Mouse (Mus musculus) stomach, postnatal 0 days (tissue): ENCODE data around the gene Igfbp2. TPM values are rescaled to one million over a fixed set of nuclear protein-coding genes. Genes with fewer than 3 reads are reported as not detected.

Experiments
- ATAC-seq: fragments of 200-750 bp; cut with Nextera tagmentation; 2 replicates; pipeline ENCODE4 v1.8.0; 2017; ENCODE audit not compliant: low FRiP score, low TSS enrichment
- DNase-seq: peaks from one replicate; pipeline ENCODE4 v3.0.0-alpha.2; 2016; ENCODE audit warnings: low spot score
- H3K27ac ChIP-seq: fragments of 300-500 bp; sonication (generic); replicated peaks from 2 replicates; pipeline ENCODE4 v1.5.1; 2014; ENCODE audit warnings: mild to moderate bottlenecking, control low read depth
- H3K27me3 ChIP-seq: fragments of 300-500 bp; sonication (generic); 2 replicates; pipeline ENCODE4 v1.6.1; 2014; ENCODE audit warnings: low read length; ENCODE audit not compliant: control insufficient read depth, insufficient read depth
- H3K36me3 ChIP-seq: fragments of 300-500 bp; sonication (generic); 2 replicates; pipeline ENCODE4 v1.6.1; 2014; ENCODE audit warnings: low read length, mixed read lengths; ENCODE audit not compliant: control insufficient read depth, insufficient read depth
- H3K4me1 ChIP-seq: fragments of 300-500 bp; sonication (generic); replicated peaks from 2 replicates; pipeline ENCODE4 v1.6.1; 2014; ENCODE audit warnings: antibody characterized with exemption; ENCODE audit not compliant: control insufficient read depth, insufficient read depth
- H3K4me2 ChIP-seq: fragments of 300-500 bp; sonication (generic); replicated peaks from 2 replicates; pipeline ENCODE4 v1.6.1; 2014; ENCODE audit warnings: low read depth, mild to moderate bottlenecking, control low read depth, moderate library complexity
- H3K4me3 ChIP-seq: fragments of 300-500 bp; sonication (generic); 2 replicates; pipeline ENCODE4 v1.5.1; 2014; ENCODE audit warnings: low read depth, low read length, control low read depth
- H3K9ac ChIP-seq: fragments of 300-500 bp; sonication (generic); 2 replicates; pipeline ENCODE4 v1.6.1; 2014; ENCODE audit warnings: mild to moderate bottlenecking, low read length, control low read depth, mixed read lengths
- H3K9me3 ChIP-seq: fragments of 300-500 bp; sonication (generic); 2 replicates; pipeline ENCODE4 v1.6.1; 2016; ENCODE audit warnings: low read length; ENCODE audit not compliant: control insufficient read depth
- CTCF ChIP-seq: IDR thresholded peaks from 2 replicates; pipeline ENCODE4 v1.5.1; 2016; ENCODE audit warnings: antibody characterized with exemption, low read depth, mild to moderate bottlenecking, moderate library complexity
- EP300 ChIP-seq: optimal IDR thresholded peaks from 2 replicates; pipeline ENCODE3; 2016; ENCODE audit warnings: antibody characterized with exemption
- WGBS: fragments of 180-500 bp; shearing (Covaris S2); extraction: QIAGEN DNeasy Blood & Tissue Kit; methylation state at CpG from one replicate; pipeline ENCODE4 v1.1.7; 2014; 5-methylcytosine and 5-hydroxymethylcytosine counted together
- polyA plus RNA-seq: library from polyadenylated mRNA; unstranded; fragments of >200 nt; fragmentation: Nextera tagmentation; extraction: Ambion mirVana; gene quantifications from 2 replicates; pipeline ENCODE4 v1.2.1, GENCODE M21; 2015

Igfbp2 gene
- polyA plus RNA-seq, 1 experiment from 2014 or later = 499 TPM

DNA sequence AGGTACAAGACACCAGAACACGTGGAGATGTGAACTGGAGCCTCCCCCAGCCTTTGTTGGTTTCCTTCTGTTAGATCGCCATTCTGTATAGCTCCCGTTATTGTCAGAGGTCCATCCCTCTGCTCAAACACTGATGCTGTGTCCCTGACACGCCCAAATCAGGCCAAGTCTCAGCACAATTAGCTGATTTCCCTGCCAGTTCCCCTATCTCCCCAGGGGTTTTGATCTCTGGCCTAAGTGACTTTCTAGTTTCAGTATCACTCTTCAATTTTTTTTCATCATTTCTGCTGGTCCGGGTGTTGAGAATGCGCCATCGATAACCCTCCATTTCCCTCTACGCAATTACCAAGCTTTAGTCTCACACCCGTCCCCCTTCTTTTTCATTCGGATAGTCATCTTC is 1.4 kb upstream of the Igfbp2 start:
- H3K9me3 ChIP-seq = no peaks in the 10 kb centered on the region
- H3K4me3 ChIP-seq = no peak overlapping the region
- 78% methylated on average over 10 of the region's 10 CpGs for WGBS
- no peak for TF ChIP-seq EP300
- no peak for TF ChIP-seq CTCF
- H3K36me3 ChIP-seq = no peaks in the 10 kb centered on the region
- H3K4me2 ChIP-seq = no peak overlapping the region
- H3K27me3 ChIP-seq = no peaks in the 10 kb centered on the region
- no peak for DNase-seq
- no peak overlapping the region for H3K9ac ChIP-seq
- peaks cover 5% of the 10 kb centered on the region for H3K4me1 ChIP-seq
- no peak for ATAC-seq
- no peak overlapping the region for H3K27ac ChIP-seq

DNA sequence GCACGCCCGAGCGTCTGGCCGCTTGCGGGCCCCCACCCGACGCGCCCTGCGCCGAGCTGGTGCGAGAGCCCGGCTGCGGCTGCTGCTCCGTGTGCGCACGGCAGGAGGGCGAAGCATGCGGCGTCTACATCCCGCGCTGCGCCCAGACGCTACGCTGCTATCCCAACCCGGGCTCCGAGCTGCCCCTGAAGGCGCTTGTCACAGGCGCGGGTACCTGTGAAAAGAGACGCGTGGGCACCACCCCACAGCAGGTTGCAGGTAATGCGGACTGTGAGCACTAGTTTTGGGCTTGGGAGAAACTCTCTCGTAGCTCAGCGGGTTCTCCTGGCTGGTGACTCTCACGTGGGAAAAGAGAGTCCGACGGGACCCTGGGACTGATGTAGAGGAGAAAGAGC is 401 bp downstream of the Igfbp2 start:
- Histone ChIP-seq H3K4me2 (peak overlapping the region; percentile 95), H3K27ac (peak overlapping the region; percentile 67), H3K36me3 (no peaks in the 10 kb centered on the region), H3K4me1 (peaks cover 5% of the 10 kb centered on the region), H3K9ac (peak overlapping the region; percentile 63), H3K9me3 (no peaks in the 10 kb centered on the region), H3K27me3 (no peaks in the 10 kb centered on the region), H3K4me3 (peak overlapping the region; percentile 53)
- no peak for DNase-seq
- under 1% methylated on average over 37 of the region's 37 CpGs for WGBS
- TF ChIP-seq CTCF (no peak), EP300 (no peak)
- ATAC-seq = peak; percentile 35

DNA sequence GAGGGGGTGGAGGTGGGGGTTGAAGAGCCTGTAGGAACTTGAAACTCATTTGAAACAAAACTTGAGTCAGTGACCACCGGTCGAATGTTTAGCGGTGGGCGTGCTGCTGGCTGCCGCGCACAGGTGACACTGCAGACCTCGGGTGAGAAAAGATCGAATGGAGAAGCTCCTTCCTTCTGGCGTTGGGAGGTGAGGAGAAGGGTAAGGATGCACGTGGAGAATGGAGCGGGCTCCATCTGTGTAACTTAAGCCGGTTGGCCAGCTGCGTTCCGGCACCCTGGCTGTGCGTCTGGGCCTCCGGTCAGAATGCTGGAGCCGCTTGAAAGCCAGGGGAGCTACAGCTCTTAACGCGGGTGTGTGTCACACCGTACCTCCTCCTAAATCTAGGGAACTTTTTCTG is 983 bp downstream of the Igfbp2 start:
- Histone ChIP-seq H3K36me3 (no peaks in the 10 kb centered on the region), H3K4me2 (peak overlapping the region; percentile 95), H3K9me3 (no peaks in the 10 kb centered on the region), H3K27ac (no peak overlapping the region), H3K9ac (peak overlapping the region; percentile 63), H3K4me3 (peak overlapping the region; percentile 53), H3K27me3 (no peaks in the 10 kb centered on the region), H3K4me1 (peaks cover 5% of the 10 kb centered on the region)
- no peak for ATAC-seq
- peak; percentile 45 for DNase-seq
- TF ChIP-seq CTCF (peak; percentile 9; the same call in 1 of the 2 replicates), EP300 (no peak)
- 3% methylated on average over 20 of the region's 20 CpGs for WGBS

DNA sequence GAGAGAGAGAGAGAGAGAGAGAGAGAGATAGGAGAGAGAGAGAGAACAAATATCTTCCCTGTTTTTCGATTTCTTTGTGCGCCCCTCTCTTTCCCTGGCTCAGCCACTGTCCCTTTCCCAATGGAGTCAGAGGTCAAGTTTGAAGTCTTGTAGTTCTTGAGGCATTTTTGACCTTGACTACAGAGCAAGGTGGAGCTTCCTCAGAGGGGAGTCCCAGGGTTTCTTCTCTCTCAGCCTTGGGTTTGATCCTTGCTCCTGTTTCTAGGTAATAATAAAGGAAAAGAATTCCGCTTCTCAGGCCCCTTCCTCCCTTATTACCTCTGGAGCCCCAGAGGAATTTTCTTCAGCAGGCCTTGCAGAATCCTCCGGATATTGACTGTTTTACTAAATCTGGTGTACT is 1.6 kb downstream of the Igfbp2 start:
- 37% methylated on average over 4 of the region's 4 CpGs for WGBS
- H3K9me3 ChIP-seq = no peaks in the 10 kb centered on the region
- no peaks in the 10 kb centered on the region for H3K27me3 ChIP-seq
- no peak overlapping the region for H3K9ac ChIP-seq
- H3K4me2 ChIP-seq = peak overlapping the region; percentile 95
- ATAC-seq (no peak), DNase-seq (no peak)
- peaks cover 5% of the 10 kb centered on the region for H3K4me1 ChIP-seq
- TF ChIP-seq EP300 (no peak), CTCF (no peak)
- no peaks in the 10 kb centered on the region for H3K36me3 ChIP-seq
- H3K4me3 ChIP-seq = peak overlapping the region; percentile 53
- H3K27ac ChIP-seq = no peak overlapping the region

DNA sequence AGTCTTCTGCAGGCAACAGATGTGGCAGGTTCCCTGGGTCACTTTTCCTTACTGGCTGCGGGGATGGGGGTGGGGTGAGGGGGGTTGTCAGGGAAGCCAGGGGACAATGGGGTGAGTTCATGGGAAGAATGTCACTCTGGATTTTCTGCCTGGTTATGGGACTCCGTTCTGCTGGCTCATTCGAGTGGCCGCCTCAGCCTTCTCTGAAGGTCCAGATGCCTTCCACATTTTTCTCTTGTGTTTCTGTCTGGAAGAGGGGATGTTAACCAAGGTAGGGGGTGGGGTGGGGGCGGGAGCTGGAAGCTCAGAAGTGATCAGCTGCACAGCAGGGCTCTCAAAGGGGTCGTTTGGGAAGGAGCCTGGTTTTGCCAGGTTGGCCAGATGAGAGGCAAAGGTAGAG is 2.1 kb downstream of the Igfbp2 start:
- ATAC-seq (no peak), DNase-seq (no peak)
- H3K9me3 ChIP-seq = no peaks in the 10 kb centered on the region
- H3K36me3 ChIP-seq = no peaks in the 10 kb centered on the region
- H3K9ac ChIP-seq = peak overlapping the region; percentile 23
- peak overlapping the region; percentile 95 for H3K4me2 ChIP-seq
- H3K27ac ChIP-seq = no peak overlapping the region
- H3K4me1 ChIP-seq = peaks cover 5% of the 10 kb centered on the region
- TF ChIP-seq CTCF = no peak
- no peaks in the 10 kb centered on the region for H3K27me3 ChIP-seq
- WGBS = 31% methylated on average over 6 of the region's 6 CpGs
- peak overlapping the region; percentile 53 for H3K4me3 ChIP-seq

DNA sequence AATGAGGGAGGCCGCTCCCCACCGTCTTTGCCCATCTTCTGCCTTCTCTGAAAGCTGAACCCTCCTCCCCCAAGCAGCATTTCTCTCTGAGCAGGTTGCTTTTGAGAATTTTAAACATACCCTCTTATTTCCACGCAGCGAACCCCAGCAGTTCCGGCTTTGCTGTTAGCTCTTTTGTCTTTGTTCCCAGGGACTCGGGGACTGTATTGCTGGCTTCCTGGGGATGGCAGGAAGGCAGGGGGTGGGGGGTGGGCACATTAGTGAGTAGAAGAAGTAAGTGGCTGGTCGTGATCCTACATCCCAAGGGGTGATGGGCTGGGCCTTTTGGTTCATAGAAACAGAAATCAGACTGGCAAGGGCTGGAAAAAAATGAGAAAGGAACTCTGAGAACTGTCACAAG is 2.6 kb downstream of the Igfbp2 start:
- Histone ChIP-seq H3K27me3 (no peaks in the 10 kb centered on the region), H3K9me3 (no peaks in the 10 kb centered on the region), H3K4me3 (peak overlapping the region; percentile 12; the same call in 1 of the 2 replicates), H3K4me1 (peaks cover 5% of the 10 kb centered on the region), H3K9ac (peak overlapping the region; percentile 23; the same call in 1 of the 2 replicates), H3K27ac (no peak overlapping the region), H3K36me3 (no peaks in the 10 kb centered on the region), H3K4me2 (peak overlapping the region; percentile 95)
- no peak for ATAC-seq
- 41% methylated on average over 7 of the region's 7 CpGs for WGBS
- no peak for DNase-seq
- TF ChIP-seq EP300 = no peak
